Mouse (Mus musculus) kidney, adult 2 months (tissue): Measurements from ENCODE around the gene Gm5475. TPM values are rescaled to one million over a fixed set of nuclear protein-coding genes. Genes with fewer than 3 reads are reported as not detected.

Experiments used
- DNase-seq: peaks from one replicate; pipeline ENCODE4 v3.0.0; 2021
- H3K27ac ChIP-seq: fragments of 200-500 bp; 2 replicates; pipeline ENCODE4 v1.5.1; 2012; ENCODE audit warnings: low read depth, low read length, control low read depth, inconsistent platforms; ENCODE audit not compliant: insufficient read depth
- H3K27me3 ChIP-seq: fragments of 200-500 bp; replicated peaks from 2 replicates; pipeline ENCODE4 v1.6.1; 2012; ENCODE audit warnings: mild to moderate bottlenecking, moderate library complexity, low read length, inconsistent platforms; ENCODE audit not compliant: control insufficient read depth, insufficient read depth
- H3K36me3 ChIP-seq: fragments of 200-500 bp; 2 replicates; pipeline ENCODE4 v1.6.1; 2012; ENCODE audit warnings: mild to moderate bottlenecking, moderate library complexity, low read length, inconsistent platforms; ENCODE audit not compliant: control insufficient read depth, insufficient read depth
- H3K4me1 ChIP-seq: fragments of 200-500 bp; 2 replicates; pipeline ENCODE4 v1.6.1; 2011; ENCODE audit warnings: low read length; ENCODE audit not compliant: control insufficient read depth, insufficient read depth
- H3K4me3 ChIP-seq: fragments of 200-500 bp; 2 replicates; pipeline ENCODE4 v1.5.1; 2011; ENCODE audit warnings: mild to moderate bottlenecking, low read depth, low read length, control low read depth; ENCODE audit not compliant: insufficient read depth
- CTCF ChIP-seq: fragments of 200-500 bp; conservative IDR thresholded peaks from 2 replicates; pipeline ENCODE4 v1.5.1; 2011; ENCODE audit warnings: low read depth, mild to moderate bottlenecking, control low read depth, low read length, moderate library complexity, mixed read lengths; ENCODE audit not compliant: insufficient read depth, insufficient read length
- POLR2A ChIP-seq: fragments of 200-500 bp; IDR thresholded peaks from one replicate; pipeline ENCODE4 v1.6.1; 2011; ENCODE audit warnings: low read depth, low read length, control low read depth
- WGBS: fragments of 180-500 bp; shearing (Covaris S2); methylation state at CpG from one replicate; pipeline ENCODE4 v1.1.7; 2018; 5-methylcytosine and 5-hydroxymethylcytosine counted together
- polyA plus RNA-seq: library from polyadenylated mRNA; depleted of rRNA; stranded (reverse); fragments of >200 nt; gene quantifications from 2 replicates; pipeline ENCODE4 v1.2.3, GENCODE M21; 2012

Gm5475 gene
- polyA plus RNA-seq, 1 experiment = 1.2 TPM

- peak; percentile 49 for DNase-seq
- Histone ChIP-seq H3K4me1 (peaks cover 39% of the 10 kb centered on the region), H3K4me3 (peak overlapping the region; percentile 3), H3K27ac (peak overlapping the region; percentile 69), H3K36me3 (no peaks in the 10 kb centered on the region), H3K27me3 (no peaks in the 10 kb centered on the region)
- WGBS = 13% methylated on average over 8 of the region's 8 CpGs
- TF ChIP-seq CTCF = no peak
- no peak for TF ChIP-seq POLR2A
Observed at GRCm38 (mm10) chr15:100421059-100421757, 739 bp upstream of the Gm5475 start.

DNA sequence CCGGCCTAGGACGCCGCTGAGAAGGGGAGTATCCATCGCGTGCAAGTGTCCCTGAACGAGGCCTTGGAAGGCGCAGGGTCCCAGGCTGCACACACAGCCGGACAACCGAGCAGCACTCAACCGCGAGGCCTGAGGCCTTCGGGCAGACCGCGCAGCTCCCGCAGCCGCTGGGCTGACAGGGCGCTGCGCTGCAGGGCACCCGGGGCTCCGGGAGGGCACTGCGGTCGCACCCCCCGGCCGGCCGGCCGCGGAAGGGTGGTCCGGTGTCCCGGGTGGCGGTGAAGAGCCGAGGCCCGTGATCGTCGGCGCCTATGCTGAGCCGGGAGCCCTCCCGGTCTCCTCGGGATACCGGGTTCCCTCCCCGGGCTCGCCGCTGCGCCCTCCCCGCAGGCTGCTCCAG lies 529 bp downstream of the Gm5475 start:
- under 1% methylated on average over 44 of the region's 44 CpGs for WGBS
- Histone ChIP-seq H3K4me3 (peak overlapping the region; percentile 64), H3K27me3 (no peaks in the 10 kb centered on the region), H3K36me3 (no peaks in the 10 kb centered on the region), H3K4me1 (peaks cover 32% of the 10 kb centered on the region; the same call in 1 of the 2 replicates), H3K27ac (peak overlapping the region; percentile 48)
- TF ChIP-seq CTCF = no peak
- TF ChIP-seq POLR2A = no peak
- DNase-seq = peak; percentile 46

GRCm38 (mm10) chr15:100422899-100423860 lies 1.2 kb downstream of the Gm5475 start:
- peak overlapping the region; percentile 48 for H3K27ac ChIP-seq
- DNase-seq = peak; percentile 98
- H3K4me1 ChIP-seq = peaks cover 26% of the 10 kb centered on the region; the same call in 1 of the 2 replicates
- H3K4me3 ChIP-seq = peak overlapping the region; percentile 64
- WGBS = 1% methylated on average over 65 of the region's 65 CpGs
- H3K36me3 ChIP-seq = no peaks in the 10 kb centered on the region
- TF ChIP-seq CTCF = no peak
- peak; percentile 82 for TF ChIP-seq POLR2A
- H3K27me3 ChIP-seq = no peaks in the 10 kb centered on the region

DNA sequence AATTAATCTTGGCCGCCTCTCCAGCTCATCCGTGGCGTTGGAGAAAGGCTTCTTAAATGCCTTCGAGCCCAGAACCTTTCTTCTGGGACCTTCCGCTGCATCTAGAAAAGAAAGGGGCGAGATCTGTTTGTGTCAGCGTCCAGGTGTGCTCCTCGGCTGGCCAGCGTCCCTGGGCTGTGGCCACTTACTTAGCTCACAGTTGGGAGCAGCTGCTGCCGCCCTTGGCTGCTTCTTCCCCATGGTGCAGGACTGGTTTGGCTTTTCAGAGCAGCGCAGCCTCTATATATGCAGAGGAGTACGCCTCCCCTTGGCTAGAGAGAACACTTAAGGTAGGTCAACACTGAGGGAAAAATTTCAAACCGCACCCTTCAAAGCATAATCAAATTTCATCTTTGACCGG lies 2.0 kb downstream of the Gm5475 start:
- Histone ChIP-seq H3K4me3 (peak overlapping the region; percentile 8), H3K36me3 (no peaks in the 10 kb centered on the region), H3K27ac (peak overlapping the region; percentile 71), H3K27me3 (no peaks in the 10 kb centered on the region), H3K4me1 (peaks cover 23% of the 10 kb centered on the region; the same call in 1 of the 2 replicates)
- WGBS = 4% methylated on average over 14 of the region's 14 CpGs
- TF ChIP-seq POLR2A (no peak), CTCF (no peak)
- peak; percentile 66 for DNase-seq

DNA sequence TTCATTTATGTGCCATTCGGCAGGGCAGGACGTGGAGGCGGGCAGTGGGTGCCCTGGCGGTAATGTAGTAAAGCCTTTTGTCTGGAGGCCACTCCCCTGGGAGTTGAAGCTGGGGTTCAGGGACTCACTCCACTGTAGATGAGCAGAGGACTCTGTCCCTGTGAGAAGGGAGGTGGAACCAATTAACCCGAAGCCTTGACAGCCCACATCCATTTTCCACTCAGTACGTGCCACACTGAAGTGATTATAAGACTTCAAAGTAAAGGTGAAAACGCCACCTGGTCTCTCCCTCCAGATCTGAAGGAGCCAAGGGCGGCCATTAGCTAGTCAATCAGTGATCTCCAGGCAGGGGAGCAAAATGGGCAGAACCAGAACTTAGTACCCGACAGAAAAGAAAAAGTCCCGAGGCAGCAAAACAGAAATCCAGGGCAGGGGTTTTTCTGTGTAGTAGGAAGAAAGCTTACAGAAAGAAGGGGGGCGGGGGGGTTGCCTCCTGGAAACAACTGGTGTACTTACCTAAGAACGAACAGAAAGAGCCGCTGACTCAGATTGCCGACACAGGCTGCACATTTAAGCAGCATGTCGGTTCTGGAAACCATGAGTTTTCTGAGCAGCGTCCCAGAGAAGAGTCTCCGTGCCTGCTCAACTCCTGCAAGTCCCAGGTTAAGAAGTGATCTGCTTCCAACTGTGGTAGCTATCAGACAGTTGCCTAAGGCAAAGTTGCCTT lies 2.6 kb downstream of the Gm5475 start, which contains the start of gene Slc11a2:
Gene Slc11a2, minus strand, starts transcription at position 677 of the 727 bp plus-strand sequence.
- TF ChIP-seq CTCF (no peak), POLR2A (no peak)
- peak within 1 kb of the TSS; percentile 8 for H3K4me3 ChIP-seq
- H3K4me1 ChIP-seq = peaks cover 20% of the 10 kb centered on the region; the same call in 1 of the 2 replicates
- WGBS = 17% methylated on average over 17 of the region's 17 CpGs
- no peaks in the 10 kb centered on the region for H3K27me3 ChIP-seq
- DNase-seq = peak; percentile 81
- peak within 1 kb of the TSS; percentile 72 for H3K27ac ChIP-seq
- H3K36me3 ChIP-seq = no peaks in the 10 kb centered on the region

- H3K4me3 ChIP-seq = no peak overlapping the region
- no peak for DNase-seq
- H3K36me3 ChIP-seq = no peaks in the 10 kb centered on the region
- H3K27me3 ChIP-seq = no peaks in the 10 kb centered on the region
- TF ChIP-seq CTCF (no peak), POLR2A (no peak)
- H3K4me1 ChIP-seq = peaks cover 7% of the 10 kb centered on the region; the same call in 1 of the 2 replicates
- no peak overlapping the region for H3K27ac ChIP-seq
- WGBS = 79% methylated on average over 13 of the region's 13 CpGs
Observed at GRCm38 (mm10) chr15:100428296-100428905, 6.5 kb downstream of the Gm5475 start.
